ENCODE assay signal across 9 mouse cellular contexts in genomic region chr17:46074398-46075115, GRCm38 (mm10). TPM values are rescaled to one million over a fixed set of nuclear protein-coding genes. Genes with fewer than 3 reads are reported as not detected.
A peak's percentile ranks its signal among the peaks of the same experiment; 100 is the strongest.
DNase-seq lines count a peak whose midpoint lies in the region; ATAC-seq lines count a peak whose summit lies in the region.
"Had no signal": no experiment of that assay in that cellular context is flagged by ENCODE, and none has a peak within 500 bp of the region (broad histone marks: within the 10 kb centered on the region; RNA-seq: fewer than 3 reads in every experiment).

No protein-coding gene starts in this region.

- no peak overlapping the region for H3K4me3 ChIP-seq in heart, embryonic 13.5 days
- H3K4me3 ChIP-seq in megakaryocyte, embryonic 14.5 days (replicated peaks), result peak overlapping the region; percentile 90
- H3K4me3 ChIP-seq in limb, embryonic 12.5 days (replicated peaks), result peak overlapping the region; percentile 24
- peak overlapping the region; percentile 27 for H3K4me3 ChIP-seq in stomach, embryonic 16.5 days (replicated peaks; ENCODE audit: low read length)

- no peak overlapping the region for H3K27ac ChIP-seq in heart, embryonic 13.5 days (replicated peaks)
- H3K27ac ChIP-seq in limb, embryonic 12.5 days, result peak overlapping the region; percentile 59
- peak overlapping the region; percentile 56 for H3K27ac ChIP-seq in stomach, embryonic 16.5 days (ENCODE audit: low read length)

- peaks cover 16% of the 10 kb centered on the region for H3K4me1 ChIP-seq in heart, embryonic 13.5 days
- H3K4me1 ChIP-seq in megakaryocyte, embryonic 14.5 days, result peaks cover 65% of the 10 kb centered on the region
- H3K4me1 ChIP-seq in limb, embryonic 12.5 days (replicated peaks), result peaks cover 31% of the 10 kb centered on the region
- peaks cover 23% of the 10 kb centered on the region for H3K4me1 ChIP-seq in stomach, embryonic 16.5 days (ENCODE audit: control insufficient read depth, insufficient read depth, low read length)

- no peak for ATAC-seq in heart, embryonic 13.5 days (ENCODE audit: extremely low read depth, insufficient number of reproducible peaks, low FRiP score, low TSS enrichment)
- no peak for ATAC-seq in megakaryocyte, adult 5-6 weeks (ENCODE audit: poor library complexity, severe bottlenecking)
- ATAC-seq in limb, embryonic 12.5 days (ENCODE audit: insufficient number of reproducible peaks, insufficient read depth, low FRiP score, low TSS enrichment, low read depth), result no peak
- ATAC-seq in stomach, embryonic 16.5 days (ENCODE audit: insufficient read depth, low FRiP score), result no peak; the same call in 1 of the 2 replicates

- H3K9ac ChIP-seq in heart, embryonic 13.5 days, result peak overlapping the region; percentile 67
- H3K9ac ChIP-seq in limb, embryonic 12.5 days (replicated peaks), result no peak overlapping the region
- H3K9ac ChIP-seq in stomach, embryonic 16.5 days (ENCODE audit: low read length), result peak overlapping the region; percentile 55; the same call in 1 of the 2 replicates

- 0 out of 2 replicates have a peak, but pooled peaks cover 2% of the 10 kb centered on the region for H3K27me3 ChIP-seq in heart, embryonic 13.5 days (replicated peaks)
- no peaks in the 10 kb centered on the region for H3K27me3 ChIP-seq in megakaryocyte, embryonic 14.5 days (replicated peaks)
- H3K27me3 ChIP-seq in limb, embryonic 12.5 days, result no peaks in the 10 kb centered on the region
- no peaks in the 10 kb centered on the region for H3K27me3 ChIP-seq in stomach, embryonic 16.5 days (ENCODE audit: control insufficient read depth, insufficient read depth, low read length)

- DNase-seq in heart, adult 18-20 months, result no peak
- DNase-seq in urinary bladder, postnatal 14 days (ENCODE audit: low spot score), result no peak
- no peak for DNase-seq in c-Kit-positive CD71-positive TER-119-positive erythroid progenitor cells, embryonic 14.5 days (ENCODE audit: low spot score)
- DNase-seq: right cerebral cortex, postnatal 4 days had no signal

- no peaks in the 10 kb centered on the region for H3K36me3 ChIP-seq in heart, embryonic 13.5 days
- H3K36me3 ChIP-seq in megakaryocyte, embryonic 14.5 days (replicated peaks; ENCODE audit: low read length), result no peaks in the 10 kb centered on the region
- H3K36me3 ChIP-seq in limb, embryonic 12.5 days, result no peaks in the 10 kb centered on the region
- H3K36me3 ChIP-seq in stomach, embryonic 16.5 days (ENCODE audit: control insufficient read depth, insufficient read depth, low read length), result no peaks in the 10 kb centered on the region

- WGBS in heart, embryonic 13.5 days, result 47% methylated on average over 7 of the region's 7 CpGs
- 39% methylated on average over 7 of the region's 7 CpGs for WGBS in limb, embryonic 12.5 days
- WGBS in stomach, embryonic 16.5 days, result 31% methylated on average over 7 of the region's 7 CpGs

- H3K4me2 ChIP-seq in heart, embryonic 13.5 days, result peak overlapping the region; percentile 58
- H3K4me2 ChIP-seq in limb, embryonic 12.5 days, result peak overlapping the region; percentile 48
- H3K4me2 ChIP-seq in stomach, embryonic 16.5 days (ENCODE audit: low read depth, low read length), result peak overlapping the region; percentile 59

- H3K9me3 ChIP-seq in heart, embryonic 13.5 days, result 0 out of 2 replicates have a peak, but pooled peaks cover 5% of the 10 kb centered on the region
- peaks cover 4% of the 10 kb centered on the region for H3K9me3 ChIP-seq in megakaryocyte, embryonic 14.5 days
- 0 out of 2 replicates have a peak, but pooled peaks cover 6% of the 10 kb centered on the region for H3K9me3 ChIP-seq in limb, embryonic 12.5 days
- peaks cover 3% of the 10 kb centered on the region; the same call in 1 of the 2 replicates for H3K9me3 ChIP-seq in stomach, embryonic 16.5 days (replicated peaks; ENCODE audit: control insufficient read depth, low read length)

RNA-seq across cellular contexts. Expression of gene Mrps18a, which starts 36.2 kb away (rescaled TPM):
- polyA plus RNA-seq in heart, embryonic 13.5 days (2015; fragmentation: Nextera tagmentation; extraction: Ambion mirVana), result 123 and 132 TPM in 2 replicates
- 100 to 1,000 TPM; 143 to 145 TPM for total RNA-seq in heart, adult 18-20 months (2021)
- polyA plus RNA-seq in megakaryocyte, embryonic 14.5 days (2012; ENCODE audit: insufficient read depth, low replicate concordance), result 33.8 and 77.2 TPM in 2 replicates
- 35.5 and 46.1 TPM in 2 replicates for total RNA-seq in megakaryocyte, adult 5-6 weeks (2015)
- total RNA-seq in megakaryocyte, adult 5-6 weeks (2017), result 28.7 and 39.4 TPM in 2 replicates
- polyA plus RNA-seq in limb, embryonic 12.5 days (2016; fragmentation: Nextera tagmentation; extraction: Ambion mirVana), result 143 and 144 TPM in 2 replicates
- polyA plus RNA-seq in stomach, embryonic 16.5 days (2015; fragmentation: Nextera tagmentation; extraction: Ambion mirVana), result 124 and 126 TPM in 2 replicates

RNA-seq across cellular contexts. Expression of gene Vegfa, which starts 42.4 kb away (rescaled TPM):
- 5.2 and 5.4 TPM in 2 replicates for polyA plus RNA-seq in heart, embryonic 13.5 days (2015; fragmentation: Nextera tagmentation; extraction: Ambion mirVana)
- 100 to 1,000 TPM; 233 to 240 TPM for total RNA-seq in heart, adult 18-20 months (2021)
- 48.1 and 103 TPM in 2 replicates for polyA plus RNA-seq in megakaryocyte, embryonic 14.5 days (2012; ENCODE audit: insufficient read depth, low replicate concordance)
- total RNA-seq in megakaryocyte, adult 5-6 weeks (2015), result 5.6 and 9.1 TPM in 2 replicates
- 4.8 and 11.4 TPM in 2 replicates for total RNA-seq in megakaryocyte, adult 5-6 weeks (2017)
- 6.2 TPM in 2 replicates for polyA plus RNA-seq in limb, embryonic 12.5 days (2016; fragmentation: Nextera tagmentation; extraction: Ambion mirVana)
- polyA plus RNA-seq in stomach, embryonic 16.5 days (2015; fragmentation: Nextera tagmentation; extraction: Ambion mirVana), result 3.6 and 3.9 TPM in 2 replicates
